Mouse (Mus musculus) olfactory bulb, adult 2 months (tissue): Measurements from ENCODE around the gene Dmac1. TPM values are rescaled to one million over a fixed set of nuclear protein-coding genes. Genes with fewer than 3 reads are reported as not detected.
"Not testable (repeated sequence)": the region's sequence is repeated elsewhere in the genome, so short reads cannot be mapped to it uniquely, and the experiment has no call there.

Experiments used
- H3K27ac ChIP-seq: fragments of 200-500 bp; 2 replicates; pipeline ENCODE4 v1.5.1; 2012; ENCODE audit warnings: low read depth, low read length; ENCODE audit not compliant: insufficient read depth
- H3K4me1 ChIP-seq: fragments of 200-500 bp; 2 replicates; pipeline ENCODE4 v1.6.1; 2012; ENCODE audit warnings: low read length; ENCODE audit not compliant: control insufficient read depth, insufficient read depth
- H3K4me3 ChIP-seq: fragments of 200-500 bp; 2 replicates; pipeline ENCODE4 v1.5.1; 2012; ENCODE audit warnings: mild to moderate bottlenecking, low read depth, low read length, moderate library complexity; ENCODE audit not compliant: insufficient read depth
- CTCF ChIP-seq: fragments of 200-500 bp; IDR thresholded peaks from 2 replicates; pipeline ENCODE4 v1.5.1; 2012; ENCODE audit warnings: low read depth, mild to moderate bottlenecking, low read length, moderate library complexity; ENCODE audit not compliant: insufficient read depth
- POLR2A ChIP-seq: fragments of 200-500 bp; IDR thresholded peaks from 2 replicates; pipeline ENCODE4 v1.6.1; 2012; ENCODE audit warnings: mild to moderate bottlenecking, low read depth, low read length, moderate library complexity; ENCODE audit not compliant: insufficient read depth
- WGBS: fragments of 180-500 bp; shearing (Covaris S2); methylation state at CpG from one replicate; pipeline ENCODE4 v1.1.7; 2018; 5-methylcytosine and 5-hydroxymethylcytosine counted together
- polyA plus RNA-seq: library from polyadenylated mRNA; stranded (reverse); fragments of >200 nt; gene quantifications from 2 replicates; pipeline ENCODE4 v1.2.4, GENCODE M21; 2012; ENCODE audit warnings: low replicate concordance; ENCODE audit not compliant: missing spikeins, insufficient read depth, insufficient read length

Dmac1 gene
- polyA plus RNA-seq, 1 experiment, result not detected

- H3K4me3 ChIP-seq, result peak overlapping the region; percentile 78
- no peak overlapping the region for H3K27ac ChIP-seq
- WGBS, result 5% methylated on average over 30 of the region's 30 CpGs
- TF ChIP-seq POLR2A, result no peak
- TF ChIP-seq CTCF, result no peak
- H3K4me1 ChIP-seq, result 0 out of 2 replicates have a peak, but pooled peaks cover 2% of the 10 kb centered on the region
Measured at GRCm38 (mm10) chr4:75277467-75278196, 473 bp downstream of the Dmac1 start.

- 0 out of 2 replicates have a peak, but pooled peaks cover 2% of the 10 kb centered on the region for H3K4me1 ChIP-seq
- no peak overlapping the region for H3K4me3 ChIP-seq
- TF ChIP-seq POLR2A, result no peak
- no peak for TF ChIP-seq CTCF
- WGBS, result 85% methylated on average over 2 of the region's 2 CpGs
- H3K27ac ChIP-seq, result no peak overlapping the region
Measured at GRCm38 (mm10) chr4:75275737-75276136, 2.4 kb downstream of the Dmac1 start.

GRCm38 (mm10) chr4:75267866-75268265 lies 10.2 kb downstream of the Dmac1 start:
- 77% methylated on average over 2 of the region's 2 CpGs for WGBS
- TF ChIP-seq POLR2A, result no peak
- TF ChIP-seq CTCF, result no peak
- no peak overlapping the region for H3K27ac ChIP-seq
- H3K4me3 ChIP-seq, result no peak overlapping the region
- no peaks in the 10 kb centered on the region for H3K4me1 ChIP-seq

GRCm38 (mm10) chr4:75266773-75267550 lies 11.1 kb downstream of the Dmac1 start:
- TF ChIP-seq CTCF, result no peak
- no peak for TF ChIP-seq POLR2A
- 77% methylated on average over 6 of the region's 6 CpGs for WGBS
- Histone ChIP-seq H3K4me3 (no peak overlapping the region), H3K4me1 (no peaks in the 10 kb centered on the region), H3K27ac (no peak overlapping the region)

- WGBS, result 97% methylated on average over 2 of the region's 2 CpGs
- Histone ChIP-seq H3K4me1 (no peaks in the 10 kb centered on the region), H3K4me3 (no peak overlapping the region), H3K27ac (no peak overlapping the region)
- no peak for TF ChIP-seq CTCF
- TF ChIP-seq POLR2A, result no peak
Measured at GRCm38 (mm10) chr4:75264219-75264618, 13.9 kb downstream of the Dmac1 start.

GRCm38 (mm10) chr4:75263556-75264129 lies 14.5 kb downstream of the Dmac1 start:
- H3K4me1 ChIP-seq, result no peaks in the 10 kb centered on the region
- WGBS, result 79% methylated on average over 3 of the region's 3 CpGs
- H3K27ac ChIP-seq, result no peak overlapping the region
- H3K4me3 ChIP-seq, result no peak overlapping the region
- TF ChIP-seq CTCF, result no peak
- no peak for TF ChIP-seq POLR2A

- TF ChIP-seq CTCF (no peak), POLR2A (no peak)
- Histone ChIP-seq H3K27ac (no peak overlapping the region), H3K4me1 (no peaks in the 10 kb centered on the region), H3K4me3 (no peak overlapping the region)
- 48% methylated on average over 7 of the region's 7 CpGs for WGBS
Measured at GRCm38 (mm10) chr4:75262423-75262822, 15.7 kb downstream of the Dmac1 start.

- TF ChIP-seq POLR2A, result no peak
- no peak for TF ChIP-seq CTCF
- 65% methylated on average over 6 of the region's 6 CpGs for WGBS
- H3K27ac ChIP-seq, result no peak overlapping the region
Measured at GRCm38 (mm10) chr4:75260156-75260555, 17.9 kb downstream of the Dmac1 start.

GRCm38 (mm10) chr4:75259447-75259846 lies 18.7 kb downstream of the Dmac1 start:
- WGBS, result 69% methylated on average over 3 of the region's 3 CpGs
- TF ChIP-seq POLR2A (no peak), CTCF (no peak)
- Histone ChIP-seq H3K27ac (no peak overlapping the region), H3K4me3 (no peak overlapping the region), H3K4me1 (no peaks in the 10 kb centered on the region)

More at GRCm38 (mm10) chr4:75260156-75260555, 17.9 kb downstream of the Dmac1 start:
- no peaks in the 10 kb centered on the region for H3K4me1 ChIP-seq
- H3K4me3 ChIP-seq, result no peak overlapping the region

GRCm38 (mm10) chr4:75234602-75235001 lies 43.5 kb downstream of the Dmac1 start:
- 39% methylated on average over 3 of the region's 3 CpGs for WGBS
- not testable (repeated sequence) for H3K27ac ChIP-seq

More at GRCm38 (mm10) chr4:75234602-75235001, 43.5 kb downstream of the Dmac1 start:
- H3K4me1 ChIP-seq, H3K4me3 ChIP-seq: not testable (repeated sequence)
